Mouse (Mus musculus) G1E (cell line): ENCODE measurements at regions not wholly inside any gene's neighbourhood (a gene's known extent, or its start where the extent isn't known, plus 50 kb on each side); places are given as distances from the start of the nearest gene placed in this dataset.

ENCODE experiments used
- CTCF ChIP-seq: IDR thresholded peaks from 2 replicates; pipeline ENCODE4 v1.5.1; 2012; ENCODE audit warnings: low read depth, low read length, inconsistent platforms, mixed read lengths
- GATA1 ChIP-seq: IDR thresholded peaks from 2 replicates; pipeline ENCODE4 v1.6.1; 2012; ENCODE audit warnings: borderline replicate concordance, low read length, inconsistent platforms, mixed read lengths
- POLR2AphosphoS5 ChIP-seq: IDR thresholded peaks from 2 replicates; pipeline ENCODE4 v1.6.1; 2012; ENCODE audit warnings: low read depth, low read length, inconsistent platforms; ENCODE audit not compliant: insufficient replicate concordance

GRCm38 (mm10) chr19:14890241-14891089, 292.6 kb upstream of the Tle4 start:
- no peak for TF ChIP-seq POLR2AphosphoS5
- TF ChIP-seq CTCF, result no peak
- no peak for TF ChIP-seq GATA1
